Mouse (Mus musculus) sigmoid colon, adult 10 weeks (tissue): Measurements from ENCODE around the gene Hnrnph1. TPM values are rescaled to one million over a fixed set of nuclear protein-coding genes. Genes with fewer than 3 reads are reported as not detected.

Experiments used
- polyA plus RNA-seq: library from polyadenylated mRNA; stranded (reverse); fragments of 350-450 nt; fragmentation: Illumina TruSeq; extraction: RNeasy Lipid Tissue Mini Kit (QIAGEN cat#74804); gene quantifications from one replicate; pipeline ENCODE4 v1.2.3, GENCODE M21; 2014; ENCODE audit warnings: low read depth, low replicate concordance

Gene Hnrnph1
- polyA plus RNA-seq: 1,214 TPM

DNA sequence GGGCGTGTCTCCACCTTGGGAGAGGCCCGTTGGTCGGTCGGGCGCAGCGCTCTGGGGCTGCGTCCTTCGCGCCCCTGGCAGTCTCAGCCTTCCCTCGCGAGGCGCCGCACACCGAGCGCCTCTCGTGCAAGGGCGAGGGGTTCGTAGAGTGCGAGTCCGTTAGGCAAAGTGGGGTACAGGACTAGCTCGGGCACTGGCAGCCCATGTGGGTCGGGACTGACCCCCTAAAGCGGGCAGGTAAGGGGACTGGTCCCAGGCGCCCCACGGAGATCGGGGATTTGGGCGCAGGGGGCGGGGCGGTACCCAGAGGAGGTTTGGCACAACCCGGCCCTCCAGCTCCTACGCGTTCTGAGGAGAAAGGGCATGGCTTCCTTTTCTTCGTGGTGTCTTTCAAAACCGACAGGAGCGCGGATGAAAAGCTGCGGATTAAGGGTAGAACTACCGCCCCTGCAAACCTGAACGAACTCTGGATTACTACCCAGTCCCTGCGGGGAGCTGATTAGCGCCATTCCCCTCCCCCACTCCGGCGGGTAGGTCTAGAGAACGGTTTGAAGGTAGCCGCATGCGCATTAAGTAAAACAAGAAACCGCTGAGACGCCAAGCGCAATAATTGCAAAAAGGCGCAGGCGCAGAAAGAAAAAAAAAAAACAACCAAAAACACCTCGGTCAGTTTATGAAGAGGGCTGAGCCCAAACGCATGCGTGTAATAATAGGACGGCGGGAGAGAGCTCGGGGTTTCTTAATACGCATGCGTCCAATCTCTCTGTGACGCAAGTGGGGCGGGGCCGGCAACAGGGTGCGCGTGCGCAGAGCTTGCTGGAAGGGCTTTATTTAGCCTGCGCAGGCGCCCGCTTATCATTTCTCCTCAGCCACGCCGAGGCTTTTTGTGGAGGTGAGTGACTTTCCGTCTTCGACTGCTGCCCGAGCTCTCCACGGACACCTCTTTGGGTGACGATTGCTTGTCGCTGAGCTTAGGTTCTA lies at the start of gene Hnrnph1:
Gene Hnrnph1 (plus strand): TSS at position 80 of the 981 bp plus-strand sequence.

DNA sequence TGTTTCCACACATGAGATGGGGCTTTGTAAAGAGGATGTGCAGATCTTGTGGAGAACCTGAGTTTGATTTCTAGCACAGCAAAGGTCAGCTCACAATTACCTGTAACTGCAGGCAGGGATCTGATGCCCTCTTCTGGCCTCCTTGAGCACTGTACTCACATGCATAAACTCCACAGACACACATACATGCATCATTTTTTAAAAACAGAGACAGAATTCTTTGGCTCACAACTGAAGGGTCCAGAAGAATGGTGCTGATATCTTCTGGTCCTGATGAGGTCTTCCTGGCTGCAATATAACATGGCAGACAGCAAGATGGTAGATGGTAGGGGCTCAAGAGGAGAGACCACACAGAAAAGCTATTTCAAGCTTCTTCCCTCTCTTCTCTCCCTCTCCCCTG lies 22.6 kb upstream of the Hnrnph1 start, which contains the start of gene Cby3:
Gene Cby3 (plus strand): TSS at position 301 of the 400 bp plus-strand sequence.

DNA sequence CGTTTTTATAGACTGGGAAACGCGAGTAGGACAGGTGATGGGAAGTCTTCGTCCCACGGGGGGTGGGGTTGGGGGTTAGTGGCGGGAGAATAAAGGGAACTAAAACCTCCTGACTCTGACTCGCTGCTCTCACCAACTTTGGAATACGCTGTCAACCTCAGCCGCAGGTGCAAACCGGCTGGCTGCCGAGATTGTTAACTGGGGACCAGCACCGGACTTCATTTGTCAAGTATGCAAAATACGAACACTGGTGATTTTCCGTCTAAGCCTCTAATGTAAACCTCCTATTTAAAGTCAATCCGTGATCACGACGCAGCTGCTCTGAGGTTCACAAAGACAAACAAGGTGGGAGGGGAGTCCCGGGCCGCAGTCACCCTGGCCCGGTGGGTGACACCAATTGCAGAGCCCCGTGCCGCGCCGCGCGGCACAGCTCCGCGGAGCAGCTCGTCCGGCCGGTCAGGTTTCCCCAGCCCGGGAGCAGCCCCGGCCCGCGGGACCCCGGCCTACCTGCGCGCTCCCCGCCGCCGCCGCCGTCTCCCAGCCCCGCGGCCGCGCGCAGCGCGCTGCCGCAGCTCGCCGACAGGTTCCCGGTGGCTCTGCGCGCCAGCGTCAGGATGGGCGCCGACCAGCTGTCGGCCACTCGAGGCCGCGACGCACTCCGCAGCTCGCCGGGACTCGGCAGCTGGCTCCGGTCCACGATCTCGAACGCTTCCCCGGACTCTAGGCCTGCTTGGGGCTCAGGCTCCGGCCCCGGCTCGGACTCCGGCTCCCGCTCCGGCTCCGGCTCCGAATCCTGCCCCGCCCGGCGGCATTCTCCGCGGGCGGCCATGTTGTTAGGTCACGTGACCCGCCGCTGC lies 53.7 kb downstream of the Hnrnph1 start, which contains the start of gene Rufy1:
Gene Rufy1 (minus strand): TSS at position 849 of the 857 bp plus-strand sequence.

Other genes starting within 250 kb of the Hnrnph1 start
- 4.3 TPM for gene Tbc1d9b, start 245.6 kb upstream of the Hnrnph1 start, polyA plus RNA-seq
- gene Mrnip, start 202.5 kb upstream of the Hnrnph1 start, polyA plus RNA-seq: not detected
- gene Sqstm1, start 166.2 kb upstream of the Hnrnph1 start, polyA plus RNA-seq: 237 TPM
- 9.8 TPM for gene Mgat4b, start 166.1 kb upstream of the Hnrnph1 start, polyA plus RNA-seq
- not detected for gene Ltc4s, start 138.4 kb upstream of the Hnrnph1 start, polyA plus RNA-seq
- gene Maml1, start 84.7 kb upstream of the Hnrnph1 start, polyA plus RNA-seq: 8.5 TPM
- gene Canx, start 51.3 kb upstream of the Hnrnph1 start, polyA plus RNA-seq: 524 TPM
- gene Cby3, start 22.5 kb upstream of the Hnrnph1 start, polyA plus RNA-seq: not detected
- 34.1 TPM for gene Rufy1, start 54.1 kb downstream of the Hnrnph1 start, polyA plus RNA-seq
- gene Adamts2, start 225.1 kb downstream of the Hnrnph1 start, polyA plus RNA-seq: 4.1 TPM